Mouse (Mus musculus) thymus, postnatal 25 days (tissue): Measurements from ENCODE around the gene Adam20.
"Not testable (repeated sequence)": the region's sequence is repeated elsewhere in the genome, so short reads cannot be mapped to it uniquely, and the experiment has no call there.

Experiments used
- DNase-seq: peaks from one replicate; pipeline ENCODE4 v3.0.0; 2022

Gene Adam20

DNA sequence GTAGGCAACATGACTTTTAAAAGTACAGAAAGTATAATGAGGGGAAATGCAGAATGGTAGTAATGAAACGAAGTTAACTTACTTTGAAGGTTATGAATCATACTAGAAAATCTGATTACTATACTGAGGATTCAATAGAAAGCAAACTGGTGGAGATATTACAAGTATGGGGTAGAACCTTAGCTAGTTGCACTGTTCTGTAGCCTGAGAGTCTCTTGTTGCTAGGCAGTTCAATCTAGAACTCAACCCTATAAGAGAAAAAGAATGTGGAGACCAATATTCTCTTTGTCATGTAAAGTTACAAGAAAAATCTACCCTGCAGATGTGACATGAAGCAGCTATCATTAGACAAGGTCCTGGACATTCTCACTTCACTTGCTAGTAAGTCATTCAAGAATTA lies at the start of gene Adam20:
Gene Adam20, plus strand, starts transcription at position 301 of the 400 bp plus-strand sequence.
- not testable (repeated sequence) for DNase-seq

DNA sequence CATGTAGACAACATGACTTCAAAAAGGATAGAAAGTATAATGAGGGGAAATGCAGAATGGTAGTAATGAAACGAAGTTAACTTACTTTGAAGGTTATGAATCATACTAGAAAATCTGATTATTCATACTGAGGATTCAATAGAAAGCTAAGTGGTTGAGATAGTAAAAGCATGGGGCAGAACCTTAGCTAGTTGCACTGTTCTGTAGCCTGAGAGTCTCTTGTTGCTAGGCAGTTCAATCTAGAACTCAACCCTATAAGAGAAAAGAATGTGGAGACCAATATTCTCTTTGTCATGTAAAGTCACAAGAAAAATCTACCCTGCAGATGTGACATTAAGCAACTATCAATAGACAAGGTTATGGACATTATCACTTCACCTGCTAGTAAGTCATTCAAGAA lies 41.2 kb upstream of the Adam20 start, which contains the start of gene Adam25:
Gene Adam25, plus strand, starts transcription at position 301 of the 400 bp plus-strand sequence.
- not testable (repeated sequence) for DNase-seq

DNA sequence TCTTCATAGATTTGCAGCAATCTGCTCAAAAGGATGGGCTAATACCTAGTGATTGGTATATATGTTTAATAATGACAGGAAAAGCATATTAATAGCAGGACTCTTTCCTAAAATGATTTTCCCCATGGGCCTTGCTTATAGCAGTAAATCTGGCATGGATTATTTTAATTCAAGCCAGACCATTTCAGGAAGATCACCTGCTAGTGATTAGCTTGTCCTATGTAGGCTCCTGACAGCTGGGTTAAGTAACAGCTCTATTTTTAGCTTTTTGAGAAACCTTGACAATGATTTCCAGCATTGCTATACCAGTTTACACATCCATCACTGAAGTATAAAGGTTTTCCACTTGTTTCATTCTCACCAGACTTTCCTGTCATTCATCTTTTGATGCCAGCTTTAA lies 9.8 kb upstream of the Adam20 start:
- no peak for DNase-seq

DNA sequence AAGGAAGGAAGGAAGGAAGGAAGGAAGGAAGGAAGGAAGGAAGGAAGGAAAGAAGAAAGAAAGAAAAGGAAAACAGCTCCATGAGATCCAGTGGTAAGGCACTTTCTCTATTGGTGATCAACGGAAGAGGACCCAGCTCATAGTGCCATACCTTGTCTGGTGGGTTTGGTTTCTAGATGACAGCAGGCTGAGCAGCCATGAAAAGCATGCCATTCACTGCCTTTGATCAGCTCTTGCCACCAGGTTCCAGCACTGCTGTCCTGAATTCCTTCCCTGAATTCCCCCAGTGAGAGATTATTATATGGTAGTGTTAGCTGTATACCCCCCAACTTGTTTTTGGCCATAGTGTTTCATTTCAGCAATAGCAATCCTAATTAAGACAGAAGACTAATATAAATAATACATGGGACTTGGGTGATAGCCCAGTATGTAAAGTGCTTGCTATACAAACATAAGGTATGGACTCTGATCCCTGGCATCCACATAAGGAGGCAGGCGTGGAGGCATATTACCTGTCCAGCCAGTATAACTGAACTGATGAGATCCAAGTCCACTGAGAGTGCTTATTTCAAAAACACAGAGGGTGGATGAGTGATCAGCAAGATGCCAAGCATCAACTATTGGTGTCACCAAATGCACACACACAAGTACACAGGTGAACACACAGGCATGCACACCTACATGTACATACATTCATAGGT lies 10.5 kb downstream of the Adam20 start:
- no peak for DNase-seq
